Mouse (Mus musculus): ENCODE measurements around the gene Gm13691.
A peak's percentile ranks its signal among the peaks of the same experiment; 100 is the strongest.
"Not testable (repeated sequence)": the region's sequence is repeated elsewhere in the genome, so short reads cannot be mapped to it uniquely, and the experiment has no call there.

Gene Gm13691

DNA sequence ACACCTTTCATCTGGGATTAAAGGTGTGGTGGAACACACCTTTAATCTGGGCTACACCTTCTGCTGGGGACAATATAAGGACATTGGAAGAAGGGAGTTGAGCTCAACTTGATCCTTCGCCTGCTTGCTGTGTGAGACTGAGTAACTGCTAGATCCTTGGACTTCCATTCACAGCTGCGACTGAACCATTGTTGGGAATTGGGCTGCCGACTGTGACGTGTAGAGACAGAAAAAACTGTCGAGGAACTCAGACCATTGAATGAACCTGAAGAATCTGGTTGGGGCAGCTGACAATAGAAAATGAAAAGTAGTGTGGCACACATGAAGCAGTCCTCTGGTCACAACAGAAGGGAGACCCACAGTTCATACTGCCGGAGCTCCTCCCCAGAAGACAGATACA lies at the start of gene Gm13691:
Gm13691 (plus strand) TSS at position 301 of the 400 bp plus-strand sequence.
- not testable (repeated sequence) for DNase-seq

GRCm38 (mm10) chr2:83940931-83941361 lies 49.4 kb upstream of the Gm13691 start, which contains the start of gene Zswim2:
Zswim2 (minus strand) TSS chr2:83941228.
- peak; percentile 36 to 77 for DNase-seq

DNA sequence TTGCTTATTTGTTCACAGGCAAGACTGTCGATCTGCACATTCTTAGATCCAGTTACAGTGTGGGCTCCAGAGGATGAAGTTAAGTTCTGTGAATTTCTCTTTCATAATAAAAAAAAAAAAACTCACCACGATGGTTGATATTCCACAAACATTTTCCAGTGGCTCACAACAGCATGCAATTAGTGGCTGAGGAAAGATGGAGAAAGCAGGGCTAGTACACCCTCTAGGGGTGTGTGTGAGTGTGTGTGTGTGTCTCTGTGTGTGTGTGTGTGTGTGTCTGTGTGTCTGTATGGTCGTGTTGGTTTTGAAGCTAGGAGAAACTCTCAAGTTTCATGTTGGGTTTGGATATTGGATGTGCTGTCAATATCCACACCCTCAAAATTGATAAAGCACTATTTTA lies 49.0 kb upstream of the Gm13691 start:
- no peak for DNase-seq

GRCm38 (mm10) chr2:83941792-83942191 lies 48.6 kb upstream of the Gm13691 start:
- DNase-seq = no peak

- DNase-seq = not testable (repeated sequence)
Measured at GRCm38 (mm10) chr2:83955393-83955792, 35.0 kb upstream of the Gm13691 start, which contains the start of gene Gm13698. Gm13698 (plus strand) TSS chr2:83955693.

DNA sequence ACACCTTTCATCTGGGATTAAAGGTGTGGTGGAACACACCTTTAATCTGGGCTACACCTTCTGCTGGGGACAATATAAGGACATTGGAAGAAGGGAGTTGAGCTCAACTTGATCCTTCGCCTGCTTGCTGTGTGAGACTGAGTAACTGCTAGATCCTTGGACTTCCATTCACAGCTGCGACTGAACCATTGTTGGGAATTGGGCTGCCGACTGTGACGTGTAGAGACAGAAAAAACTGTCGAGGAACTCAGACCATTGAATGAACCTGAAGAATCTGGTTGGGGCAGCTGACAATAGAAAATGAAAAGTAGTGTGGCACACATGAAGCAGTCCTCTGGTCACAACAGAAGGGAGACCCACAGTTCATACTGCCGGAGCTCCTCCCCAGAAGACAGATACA lies 29.1 kb upstream of the Gm13691 start, which contains the start of gene Gm13693:
Gm13693 (plus strand) TSS at position 301 of the 400 bp plus-strand sequence.
- not testable (repeated sequence) for DNase-seq

DNA sequence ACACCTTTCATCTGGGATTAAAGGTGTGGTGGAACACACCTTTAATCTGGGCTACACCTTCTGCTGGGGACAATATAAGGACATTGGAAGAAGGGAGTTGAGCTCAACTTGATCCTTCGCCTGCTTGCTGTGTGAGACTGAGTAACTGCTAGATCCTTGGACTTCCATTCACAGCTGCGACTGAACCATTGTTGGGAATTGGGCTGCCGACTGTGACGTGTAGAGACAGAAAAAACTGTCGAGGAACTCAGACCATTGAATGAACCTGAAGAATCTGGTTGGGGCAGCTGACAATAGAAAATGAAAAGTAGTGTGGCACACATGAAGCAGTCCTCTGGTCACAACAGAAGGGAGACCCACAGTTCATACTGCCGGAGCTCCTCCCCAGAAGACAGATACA lies 23.3 kb upstream of the Gm13691 start, which contains the start of gene Gm13695:
Gm13695 (plus strand) TSS at position 301 of the 400 bp plus-strand sequence.
- not testable (repeated sequence) for DNase-seq

GRCm38 (mm10) chr2:83972823-83973222 lies 17.5 kb upstream of the Gm13691 start, which contains the start of gene Gm13696:
Gm13696 (plus strand) TSS chr2:83973123.
- DNase-seq = not testable (repeated sequence)

DNA sequence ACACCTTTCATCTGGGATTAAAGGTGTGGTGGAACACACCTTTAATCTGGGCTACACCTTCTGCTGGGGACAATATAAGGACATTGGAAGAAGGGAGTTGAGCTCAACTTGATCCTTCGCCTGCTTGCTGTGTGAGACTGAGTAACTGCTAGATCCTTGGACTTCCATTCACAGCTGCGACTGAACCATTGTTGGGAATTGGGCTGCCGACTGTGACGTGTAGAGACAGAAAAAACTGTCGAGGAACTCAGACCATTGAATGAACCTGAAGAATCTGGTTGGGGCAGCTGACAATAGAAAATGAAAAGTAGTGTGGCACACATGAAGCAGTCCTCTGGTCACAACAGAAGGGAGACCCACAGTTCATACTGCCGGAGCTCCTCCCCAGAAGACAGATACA lies 11.7 kb upstream of the Gm13691 start, which contains the start of gene Gm13694:
Gm13694 (plus strand) TSS at position 301 of the 400 bp plus-strand sequence.
- DNase-seq = not testable (repeated sequence)

- not testable (repeated sequence) for DNase-seq
Measured at GRCm38 (mm10) chr2:83984443-83984842, 5.9 kb upstream of the Gm13691 start, which contains the start of gene Gm13697. Gm13697 (plus strand) TSS chr2:83984743.

- not testable (repeated sequence) for DNase-seq
Measured at GRCm38 (mm10) chr2:83993639-83994255, 3.4 kb downstream of the Gm13691 start.

- DNase-seq = not testable (repeated sequence)
Measured at GRCm38 (mm10) chr2:83994526-83994925, 4.2 kb downstream of the Gm13691 start.

GRCm38 (mm10) chr2:84008913-84009312 lies 18.6 kb downstream of the Gm13691 start:
- no peak for DNase-seq

GRCm38 (mm10) chr2:84009818-84010217 lies 19.5 kb downstream of the Gm13691 start:
- DNase-seq = no peak

DNA sequence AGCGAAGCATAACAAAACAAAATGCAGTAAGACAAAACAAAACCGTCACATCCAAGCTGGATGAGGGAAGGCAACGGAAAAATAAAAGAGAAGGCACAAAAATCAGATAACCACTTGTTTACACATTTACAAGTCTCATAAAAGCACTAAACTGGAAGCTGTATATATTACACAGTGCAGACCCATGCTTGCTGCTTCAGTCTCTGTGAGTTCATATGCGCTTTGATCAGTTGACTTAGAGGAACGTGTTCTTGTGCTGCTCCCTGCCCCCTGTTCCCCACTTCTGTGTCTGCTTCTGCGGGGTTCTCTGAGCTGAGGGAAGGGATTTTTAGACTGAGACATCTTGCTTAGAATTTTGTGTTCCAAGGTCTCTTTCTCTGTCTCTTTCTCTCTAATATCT lies 24.2 kb downstream of the Gm13691 start:
- DNase-seq = no peak

GRCm38 (mm10) chr2:84016291-84016690 lies 25.9 kb downstream of the Gm13691 start:
- not testable (repeated sequence) for DNase-seq

- no peak for DNase-seq
Measured at GRCm38 (mm10) chr2:84018330-84018729, 28.0 kb downstream of the Gm13691 start.

DNA sequence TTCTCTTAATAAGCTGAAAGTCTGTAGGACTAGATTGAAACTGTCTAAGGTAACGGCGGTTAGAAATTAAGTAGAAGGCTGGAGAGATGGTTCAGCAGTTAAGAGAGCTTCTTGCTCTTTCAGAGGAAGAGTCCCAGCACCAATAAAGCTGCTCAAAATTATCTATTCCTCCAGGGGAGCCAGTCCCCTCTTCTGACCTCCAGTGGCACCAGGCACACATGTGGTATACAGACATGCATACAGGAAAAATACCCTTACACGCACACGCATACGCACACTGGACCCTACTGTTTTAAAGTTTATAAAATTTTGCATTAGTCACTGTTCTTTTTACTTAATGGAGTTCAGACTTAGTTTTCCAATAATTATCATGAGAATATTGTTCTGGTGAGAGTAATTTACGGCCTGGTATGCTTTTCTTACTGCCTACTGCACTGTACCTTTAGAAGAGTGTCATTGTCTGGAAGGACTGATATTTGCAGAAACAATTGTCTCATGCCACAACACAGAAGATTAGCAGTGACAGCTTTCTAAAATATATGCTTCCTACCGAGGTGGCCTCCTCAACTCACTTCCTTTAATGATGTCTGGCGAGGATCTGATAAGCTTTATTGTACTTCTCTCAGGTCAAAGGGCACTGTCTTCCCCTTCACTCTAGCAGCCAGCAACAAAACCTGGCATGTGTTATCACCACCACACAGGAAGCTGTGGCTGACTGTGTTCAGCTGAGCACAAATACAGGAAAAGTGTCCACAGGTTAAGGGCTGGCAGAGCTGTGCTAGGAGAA lies 29.4 kb downstream of the Gm13691 start:
- DNase-seq = peak; percentile 36 to 77

- no peak for DNase-seq
Measured at GRCm38 (mm10) chr2:84021930-84022329, 31.6 kb downstream of the Gm13691 start.

DNA sequence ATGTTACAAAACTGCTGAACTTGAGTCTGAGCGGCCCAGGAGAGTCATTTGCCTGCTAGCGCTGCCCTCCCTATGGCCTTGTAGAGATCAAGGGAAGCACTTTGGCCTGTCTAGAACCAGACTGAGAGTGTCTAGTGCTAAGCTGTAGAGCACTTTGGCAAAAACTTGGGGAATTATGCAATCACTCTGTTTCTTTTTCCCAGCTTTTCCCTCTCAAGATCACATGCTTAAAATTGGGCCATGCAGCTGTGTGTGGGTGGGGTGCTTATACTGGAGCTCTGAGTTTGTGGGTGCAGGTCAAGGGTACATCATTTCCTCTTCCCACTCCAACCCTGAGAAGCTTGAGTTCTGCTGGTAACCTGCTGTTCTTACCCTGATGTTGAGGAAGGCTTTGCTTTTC lies 32.6 kb downstream of the Gm13691 start:
- no peak for DNase-seq

GRCm38 (mm10) chr2:84023319-84023718 lies 33.0 kb downstream of the Gm13691 start:
- DNase-seq = no peak

DNA sequence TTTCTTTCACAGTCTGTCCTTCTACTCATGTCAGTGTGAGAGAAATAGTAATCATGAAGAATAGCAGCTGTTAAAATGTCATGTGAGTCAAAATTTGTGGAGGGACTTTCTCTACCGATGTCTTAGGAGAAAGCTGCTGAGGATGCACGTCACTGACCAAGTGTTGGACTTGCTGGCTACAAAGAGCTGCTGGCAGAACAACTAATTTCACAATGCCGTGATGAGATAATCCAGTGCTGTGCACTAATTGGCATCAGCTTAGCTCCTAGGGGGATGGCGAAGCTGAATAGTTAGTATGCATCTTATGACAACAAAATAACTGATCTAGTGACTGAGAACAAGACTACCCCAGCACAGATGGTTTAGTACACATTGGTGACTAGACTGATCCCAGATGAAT lies 34.9 kb downstream of the Gm13691 start:
- DNase-seq = no peak

DNA sequence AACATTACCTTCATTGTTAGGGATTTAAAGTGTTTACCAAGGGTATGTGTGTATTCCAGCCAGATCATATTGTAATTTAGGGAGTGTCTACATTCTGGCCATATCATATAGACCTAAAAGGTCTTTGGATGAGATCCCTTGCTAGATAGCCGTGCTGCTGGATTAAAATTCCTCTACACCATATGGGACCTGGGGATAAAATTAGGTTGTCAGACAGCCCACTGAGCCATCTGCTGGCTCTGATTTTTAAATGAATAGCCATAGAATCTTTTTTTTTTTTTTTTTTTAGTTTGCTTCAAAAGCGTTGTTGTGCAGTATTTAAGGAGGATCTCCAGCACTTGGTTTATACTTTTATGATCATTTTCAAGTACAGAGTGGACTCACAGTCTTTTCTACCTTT lies 42.2 kb downstream of the Gm13691 start:
- no peak for DNase-seq

All from kidney, postnatal 25 days (tissue).